Comparison of ENCODE assay signal across 8 mouse cellular contexts in genomic region chr17:84512516-84513085, GRCm38 (mm10). TPM values are rescaled to one million over a fixed set of nuclear protein-coding genes. Genes with fewer than 3 reads are reported as not detected.
DNase-seq lines count a peak whose midpoint lies in the region; ATAC-seq and TF ChIP-seq lines count a peak whose summit lies in the region.

No protein-coding gene starts in this region.

- H3K4me1 ChIP-seq in embryonic facial prominence, embryonic 13.5 days, result peaks cover 26% of the 10 kb centered on the region
- peaks cover 22% of the 10 kb centered on the region for H3K4me1 ChIP-seq in intestine, embryonic 16.5 days (ENCODE audit: control insufficient read depth, insufficient read depth, low read length)

- H3K9me3 ChIP-seq in embryonic facial prominence, embryonic 13.5 days, result no peaks in the 10 kb centered on the region
- H3K9me3 ChIP-seq in intestine, embryonic 16.5 days (ENCODE audit: control insufficient read depth, low read length), result no peaks in the 10 kb centered on the region

- no peaks in the 10 kb centered on the region for H3K27me3 ChIP-seq in embryonic facial prominence, embryonic 13.5 days
- no peaks in the 10 kb centered on the region for H3K27me3 ChIP-seq in intestine, embryonic 16.5 days (replicated peaks; ENCODE audit: control insufficient read depth, insufficient read depth, low read length)

- H3K9ac ChIP-seq in embryonic facial prominence, embryonic 13.5 days, result peak overlapping the region; percentile 88
- peak overlapping the region; percentile 88 for H3K9ac ChIP-seq in intestine, embryonic 16.5 days (ENCODE audit: low read depth, low read length)

- ATAC-seq in embryonic facial prominence, embryonic 13.5 days (ENCODE audit: insufficient number of reproducible peaks, insufficient read depth, low FRiP score, low TSS enrichment, low read depth), result no peak
- ATAC-seq in intestine, embryonic 16.5 days, result peak; percentile 41
- ATAC-seq in megakaryocyte progenitor cell, adult 5-6 weeks (replicated peaks; ENCODE audit: poor library complexity), result 0 out of 2 replicates have a peak, but pooled peaks have one; percentile 16

- DNase-seq in layer of hippocampus, adult 2 months (ENCODE audit: low spot score in 2 of 2), result no peak
- DNase-seq in layer of hippocampus, adult 9-10 months (ENCODE audit: low spot score), result no peak
- DNase-seq in layer of hippocampus, adult 9-11 months, result no peak
- no peak for DNase-seq in cerebellum, adult 11-12 months
- no peak for DNase-seq in thymus, adult 18-20 months

- peak overlapping the region; percentile 85 for H3K4me2 ChIP-seq in embryonic facial prominence, embryonic 13.5 days
- H3K4me2 ChIP-seq in intestine, embryonic 16.5 days (ENCODE audit: low read depth, low read length), result peak overlapping the region; percentile 94

- peak overlapping the region; percentile 76 for H3K4me3 ChIP-seq in layer of hippocampus, adult 2 months
- peak overlapping the region; percentile 78 for H3K4me3 ChIP-seq in embryonic facial prominence, embryonic 13.5 days
- peak overlapping the region; percentile 80 for H3K4me3 ChIP-seq in intestine, embryonic 16.5 days (ENCODE audit: low read length)

- WGBS in embryonic facial prominence, embryonic 13.5 days, result 19% methylated on average over 4 of the region's 4 CpGs
- 19% methylated on average over 4 of the region's 4 CpGs for WGBS in intestine, embryonic 16.5 days

- no peaks in the 10 kb centered on the region for H3K36me3 ChIP-seq in embryonic facial prominence, embryonic 13.5 days
- H3K36me3 ChIP-seq in intestine, embryonic 16.5 days (ENCODE audit: control insufficient read depth, insufficient read depth, low read length), result no peaks in the 10 kb centered on the region

- no peak for TF ChIP-seq CTCF in layer of hippocampus, adult 2 months (conservative IDR thresholded peaks at IDR 0.05)

- peak overlapping the region; percentile 80; the same call in 1 of the 2 replicates for H3K27ac ChIP-seq in layer of hippocampus, adult 2 months
- H3K27ac ChIP-seq in embryonic facial prominence, embryonic 13.5 days, result peak overlapping the region; percentile 80; the same call in 1 of the 2 replicates
- peak overlapping the region; percentile 81 for H3K27ac ChIP-seq in intestine, embryonic 16.5 days (ENCODE audit: low read length)

RNA-seq across cellular contexts. Expression of gene Plekhh2, which starts 0.9 kb away (rescaled TPM):
- 1 to 10 TPM; 5.2 to 5.8 TPM for total RNA-seq in layer of hippocampus, adult 2 months (2021)
- 8.7 and 9.2 TPM in 2 replicates for polyA plus RNA-seq in embryonic facial prominence, embryonic 13.5 days (2015; fragmentation: Nextera tagmentation; extraction: Ambion mirVana)
- polyA plus RNA-seq in intestine, embryonic 16.5 days (2015; fragmentation: Nextera tagmentation; extraction: Ambion mirVana), result 6.1 and 6.5 TPM in 2 replicates
- 0.44 and 0.81 TPM in 2 replicates for total RNA-seq in megakaryocyte progenitor cell, adult 5-6 weeks (2015)
- 0.25 and 0.27 TPM in 2 replicates for total RNA-seq in megakaryocyte progenitor cell, adult 5-6 weeks (2017)

RNA-seq across cellular contexts. Expression of gene Thada, which starts 46.6 kb away (rescaled TPM):
- 10 to 100 TPM; 14.8 to 17.3 TPM for total RNA-seq in layer of hippocampus, adult 2 months (2021)
- 9.5 and 10.3 TPM in 2 replicates for polyA plus RNA-seq in embryonic facial prominence, embryonic 13.5 days (2015; fragmentation: Nextera tagmentation; extraction: Ambion mirVana)
- 4.3 and 5.3 TPM in 2 replicates for polyA plus RNA-seq in intestine, embryonic 16.5 days (2015; fragmentation: Nextera tagmentation; extraction: Ambion mirVana)
- 28.2 and 32.7 TPM in 2 replicates for total RNA-seq in megakaryocyte progenitor cell, adult 5-6 weeks (2015)
- total RNA-seq in megakaryocyte progenitor cell, adult 5-6 weeks (2017), result 27.1 and 33.8 TPM in 2 replicates
